Mouse (Mus musculus): ENCODE measurements around the gene Recql. TPM values are rescaled to one million over a fixed set of nuclear protein-coding genes. Genes with fewer than 3 reads are reported as not detected.

Recql gene
- polyA plus RNA-seq, 1 experiment = 12.8 TPM

DNA sequence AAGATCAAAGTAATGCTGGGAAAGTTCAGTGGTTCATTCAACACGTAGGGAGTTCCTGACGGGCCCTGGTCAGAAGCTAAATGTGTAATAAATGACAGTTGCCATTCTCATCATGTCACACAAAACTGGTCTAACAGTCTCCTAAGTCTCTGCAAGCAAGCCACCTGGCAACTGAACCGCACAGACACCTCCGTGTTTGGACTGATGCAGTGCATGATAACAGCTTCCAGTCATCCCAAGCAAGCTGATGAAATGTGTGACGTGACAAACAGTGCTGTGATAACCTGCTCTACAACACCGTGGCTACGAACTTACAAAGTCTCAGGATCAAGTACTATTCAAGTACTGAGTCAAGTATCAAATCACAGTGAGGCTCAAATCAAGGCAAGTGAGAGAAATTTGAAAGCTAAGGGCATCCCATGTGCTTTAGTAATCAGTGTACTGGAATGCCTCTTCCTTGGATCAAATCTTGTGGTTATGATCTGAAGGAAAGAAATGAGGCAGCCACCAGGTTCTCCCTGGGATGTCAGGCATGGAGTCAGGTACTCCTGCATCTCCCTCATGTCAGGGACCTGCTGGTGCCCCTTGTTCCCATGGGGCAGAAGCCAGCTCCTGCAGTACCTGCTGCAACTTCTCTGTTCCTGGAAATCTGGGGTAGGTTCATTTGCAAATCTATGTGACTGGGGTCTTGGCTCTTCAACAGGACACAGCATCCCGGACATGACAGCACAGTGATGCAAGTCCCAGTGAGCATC lies 8.1 kb downstream of the Recql start:
- H3K27me3 ChIP-seq (ENCODE audit: control insufficient read depth, insufficient read depth, low read length) = no peaks in the 10 kb centered on the region
- DNase-seq = no peak
- no peak for TF ChIP-seq CTCF (IDR thresholded peaks at IDR 0.05; ENCODE audit: borderline replicate concordance, insufficient read depth, low read depth, low read length)
- TF ChIP-seq POLR2A (IDR thresholded peaks at IDR 0.05; ENCODE audit: borderline replicate concordance, insufficient read depth, low read length) = no peak
- WGBS = 92% methylated on average over 8 of the region's 8 CpGs
- H3K4me3 ChIP-seq (replicated peaks; ENCODE audit: insufficient read depth, low read depth, low read length) = no peak overlapping the region
- H3K4me1 ChIP-seq (ENCODE audit: control insufficient read depth, insufficient read depth, low read length) = no peaks in the 10 kb centered on the region
- no peak overlapping the region for H3K27ac ChIP-seq (ENCODE audit: insufficient read depth, low read length)

DNA sequence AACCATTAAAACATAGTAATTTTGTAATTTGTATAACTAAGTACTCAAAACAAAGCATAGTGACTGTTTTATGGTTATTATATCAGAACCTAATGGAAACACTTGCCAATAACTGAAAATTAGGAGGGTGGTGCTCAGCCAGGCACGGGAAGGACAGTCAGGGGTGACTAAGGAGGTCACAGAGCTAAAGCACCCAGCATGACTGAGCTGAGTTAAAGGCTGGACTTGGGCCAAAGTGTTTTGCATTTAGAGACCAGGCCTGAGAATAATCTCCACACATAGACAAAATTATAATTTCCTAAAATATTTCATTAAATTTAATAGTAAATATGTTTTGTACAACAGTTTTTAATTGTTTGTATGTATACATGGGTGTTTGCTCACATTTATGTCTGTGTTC lies 9.8 kb downstream of the Recql start:
- 15% methylated on average over 1 of the region's 1 CpGs for WGBS
- no peak for DNase-seq
- TF ChIP-seq POLR2A (IDR thresholded peaks at IDR 0.05; ENCODE audit: borderline replicate concordance, insufficient read depth, low read length) = no peak
- TF ChIP-seq CTCF (IDR thresholded peaks at IDR 0.05; ENCODE audit: borderline replicate concordance, insufficient read depth, low read depth, low read length) = no peak

DNA sequence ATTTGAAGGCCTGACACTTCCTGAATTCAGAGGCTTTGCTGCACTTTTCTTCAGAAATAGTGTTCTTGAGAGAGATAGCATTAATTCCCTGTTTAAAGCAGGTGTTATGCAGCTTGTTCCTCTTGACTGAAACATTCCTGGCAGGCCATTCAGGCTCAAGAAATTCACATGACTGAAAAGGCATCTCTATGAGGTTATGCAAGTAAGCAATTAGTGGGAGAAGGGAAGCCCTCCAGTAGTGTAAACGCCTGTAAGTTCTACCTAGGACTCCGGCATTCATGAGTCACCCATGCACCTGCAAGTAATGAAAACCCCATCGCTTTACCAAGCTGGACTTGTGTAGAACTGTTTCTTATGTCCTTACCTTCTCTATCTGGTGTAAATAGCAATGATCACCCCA lies 17.3 kb downstream of the Recql start:
- Histone ChIP-seq H3K27ac (ENCODE audit: insufficient read depth, low read length) (no peak overlapping the region), H3K4me1 (ENCODE audit: control insufficient read depth, insufficient read depth, low read length) (no peaks in the 10 kb centered on the region), H3K4me3 (replicated peaks; ENCODE audit: insufficient read depth, low read depth, low read length) (no peak overlapping the region), H3K27me3 (ENCODE audit: control insufficient read depth, insufficient read depth, low read length) (no peaks in the 10 kb centered on the region)
- WGBS = 93% methylated on average over 3 of the region's 3 CpGs
- DNase-seq = no peak
- TF ChIP-seq POLR2A (IDR thresholded peaks at IDR 0.05; ENCODE audit: borderline replicate concordance, insufficient read depth, low read length) (no peak), CTCF (IDR thresholded peaks at IDR 0.05; ENCODE audit: borderline replicate concordance, insufficient read depth, low read depth, low read length) (no peak)

More for the DNA sequence above, 9.8 kb downstream of the Recql start:
- Histone ChIP-seq H3K4me1 (ENCODE audit: control insufficient read depth, insufficient read depth, low read length) (no peaks in the 10 kb centered on the region), H3K4me3 (replicated peaks; ENCODE audit: insufficient read depth, low read depth, low read length) (no peak overlapping the region), H3K27me3 (ENCODE audit: control insufficient read depth, insufficient read depth, low read length) (no peaks in the 10 kb centered on the region), H3K27ac (ENCODE audit: insufficient read depth, low read length) (no peak overlapping the region)

DNA sequence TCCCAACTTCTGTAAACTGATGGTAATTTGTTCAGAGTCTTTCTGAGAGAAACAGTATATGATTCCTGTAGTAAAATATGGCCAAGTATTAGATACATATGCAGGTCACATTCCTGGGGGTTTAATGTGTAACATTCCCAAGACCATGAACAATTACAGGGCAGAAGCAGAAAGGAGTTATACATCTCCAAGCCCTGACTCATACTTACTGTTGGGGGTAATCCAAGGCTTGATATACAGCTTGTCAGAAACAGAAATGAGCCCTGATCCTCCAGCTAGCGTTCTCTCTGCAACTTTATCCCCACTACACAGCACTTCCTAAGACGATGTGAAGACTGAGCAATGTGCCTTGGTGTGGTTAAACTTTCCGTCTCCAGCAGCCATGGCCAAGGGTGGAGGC lies 19.3 kb downstream of the Recql start:
- no peak for DNase-seq
- WGBS = 98% methylated on average over 3 of the region's 3 CpGs
- H3K27ac ChIP-seq (ENCODE audit: insufficient read depth, low read length) = no peak overlapping the region
- H3K4me3 ChIP-seq (replicated peaks; ENCODE audit: insufficient read depth, low read depth, low read length) = no peak overlapping the region
- no peaks in the 10 kb centered on the region for H3K27me3 ChIP-seq (ENCODE audit: control insufficient read depth, insufficient read depth, low read length)
- no peaks in the 10 kb centered on the region for H3K4me1 ChIP-seq (ENCODE audit: control insufficient read depth, insufficient read depth, low read length)
- TF ChIP-seq CTCF (IDR thresholded peaks at IDR 0.05; ENCODE audit: borderline replicate concordance, insufficient read depth, low read depth, low read length) = no peak
- no peak for TF ChIP-seq POLR2A (IDR thresholded peaks at IDR 0.05; ENCODE audit: borderline replicate concordance, insufficient read depth, low read length)

DNA sequence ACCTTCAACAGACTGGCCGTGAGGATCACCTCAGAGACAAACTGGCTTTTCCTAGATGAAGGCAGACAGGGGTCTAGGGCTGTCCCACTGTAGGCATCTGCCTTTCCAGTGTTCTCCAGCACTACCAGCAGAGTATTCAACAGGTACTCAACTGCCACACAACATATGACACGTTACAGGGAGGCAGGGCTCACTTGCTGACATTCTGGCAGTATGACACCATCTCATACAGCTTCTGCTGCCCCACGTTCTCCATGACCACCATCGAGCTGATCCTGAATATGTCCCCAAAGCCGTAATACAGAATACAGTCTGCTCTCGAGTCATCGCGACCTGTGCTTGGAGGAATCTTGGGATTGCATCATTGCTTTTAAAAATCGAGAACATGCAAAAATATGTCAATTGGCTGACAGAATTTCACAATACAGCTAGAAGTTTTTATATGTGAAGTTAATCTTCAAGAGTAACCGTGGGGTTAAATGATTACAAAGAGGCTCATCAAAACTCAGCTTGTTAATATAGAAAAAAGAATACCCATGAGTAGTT lies 20.3 kb downstream of the Recql start:
- no peak for DNase-seq
- Histone ChIP-seq H3K27me3 (ENCODE audit: control insufficient read depth, insufficient read depth, low read length) (no peaks in the 10 kb centered on the region), H3K27ac (ENCODE audit: insufficient read depth, low read length) (no peak overlapping the region), H3K4me3 (replicated peaks; ENCODE audit: insufficient read depth, low read depth, low read length) (no peak overlapping the region), H3K4me1 (ENCODE audit: control insufficient read depth, insufficient read depth, low read length) (no peaks in the 10 kb centered on the region)
- TF ChIP-seq POLR2A (IDR thresholded peaks at IDR 0.05; ENCODE audit: borderline replicate concordance, insufficient read depth, low read length) (no peak), CTCF (IDR thresholded peaks at IDR 0.05; ENCODE audit: borderline replicate concordance, insufficient read depth, low read depth, low read length) (no peak)
- WGBS = 89% methylated on average over 10 of the region's 10 CpGs

DNA sequence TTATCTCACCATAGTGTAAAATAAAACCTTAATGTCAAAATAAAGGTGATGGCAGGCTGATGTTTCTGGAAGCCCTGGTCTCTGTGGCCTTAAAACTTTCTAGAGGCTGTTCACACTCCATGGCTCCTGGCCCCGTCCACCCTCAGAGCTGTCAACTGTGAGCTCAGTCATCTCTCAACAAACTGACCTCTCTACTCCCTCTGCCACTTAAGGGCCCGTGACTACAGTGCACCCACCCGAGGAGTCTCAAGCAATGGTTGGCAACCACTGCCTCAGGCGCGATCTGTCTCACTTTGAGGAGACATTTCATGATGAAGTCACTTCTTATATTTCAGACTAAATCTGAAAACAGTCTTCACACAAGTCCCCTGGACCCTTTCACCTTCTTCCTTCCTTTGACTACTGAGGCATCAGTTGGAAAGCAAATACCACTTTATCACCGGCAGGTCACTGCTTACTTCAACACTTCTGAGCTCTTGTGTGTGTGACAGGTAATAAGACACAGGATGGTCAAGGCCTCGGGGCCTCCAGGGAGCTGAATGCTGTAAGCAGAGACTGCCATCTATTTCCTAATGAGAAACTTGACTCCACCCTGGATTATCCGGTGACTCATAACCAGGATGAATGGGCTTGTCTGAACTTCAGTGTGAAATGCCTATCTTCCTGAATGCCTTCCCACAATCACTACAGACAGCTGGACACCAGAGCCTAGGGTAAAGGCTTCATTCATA lies 21.0 kb downstream of the Recql start:
- DNase-seq = no peak
- no peak for TF ChIP-seq CTCF (IDR thresholded peaks at IDR 0.05; ENCODE audit: borderline replicate concordance, insufficient read depth, low read depth, low read length)
- TF ChIP-seq POLR2A (IDR thresholded peaks at IDR 0.05; ENCODE audit: borderline replicate concordance, insufficient read depth, low read length) = no peak
- 91% methylated on average over 8 of the region's 8 CpGs for WGBS
- Histone ChIP-seq H3K27me3 (ENCODE audit: control insufficient read depth, insufficient read depth, low read length) (no peaks in the 10 kb centered on the region), H3K4me1 (ENCODE audit: control insufficient read depth, insufficient read depth, low read length) (no peaks in the 10 kb centered on the region), H3K27ac (ENCODE audit: insufficient read depth, low read length) (no peak overlapping the region), H3K4me3 (replicated peaks; ENCODE audit: insufficient read depth, low read depth, low read length) (no peak overlapping the region)

DNA sequence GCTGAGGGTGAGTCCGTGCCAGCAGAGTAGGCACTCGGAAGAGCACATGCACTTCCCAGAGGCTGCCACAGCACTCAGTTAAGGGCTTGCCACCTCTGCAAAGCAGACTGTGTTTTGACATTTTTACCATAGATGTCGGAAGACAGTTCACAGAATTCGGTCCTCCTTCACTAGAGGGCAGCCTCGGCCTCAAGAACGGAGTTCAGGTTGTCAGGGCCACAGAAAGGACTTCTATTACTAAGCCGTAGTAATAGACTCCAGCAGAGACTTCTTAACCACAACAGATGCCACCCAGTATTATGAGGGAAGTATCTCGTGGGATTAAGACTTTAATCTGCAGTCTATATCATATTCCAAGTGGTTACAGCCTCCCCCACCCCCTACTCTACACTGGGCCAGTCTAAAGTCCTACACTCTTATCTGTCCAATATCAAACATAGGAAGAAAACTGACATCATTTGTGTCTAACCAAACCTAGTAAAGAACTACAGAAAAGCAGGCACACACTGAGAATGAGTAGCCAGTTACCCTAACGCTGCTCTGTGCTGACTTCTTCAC lies 23.8 kb downstream of the Recql start:
- TF ChIP-seq CTCF (IDR thresholded peaks at IDR 0.05; ENCODE audit: borderline replicate concordance, insufficient read depth, low read depth, low read length) (peak; percentile 35; the same call in 1 of the 2 replicates), POLR2A (IDR thresholded peaks at IDR 0.05; ENCODE audit: borderline replicate concordance, insufficient read depth, low read length) (no peak)
- Histone ChIP-seq H3K4me1 (ENCODE audit: control insufficient read depth, insufficient read depth, low read length) (no peaks in the 10 kb centered on the region), H3K27me3 (ENCODE audit: control insufficient read depth, insufficient read depth, low read length) (no peaks in the 10 kb centered on the region), H3K27ac (ENCODE audit: insufficient read depth, low read length) (no peak overlapping the region), H3K4me3 (replicated peaks; ENCODE audit: insufficient read depth, low read depth, low read length) (no peak overlapping the region)
- WGBS = 46% methylated on average over 9 of the region's 9 CpGs
- no peak for DNase-seq

Measured in cerebellum, adult 2 months (tissue).